Mouse (Mus musculus): Measurements from ENCODE around the gene Prdx6b.

DNA sequence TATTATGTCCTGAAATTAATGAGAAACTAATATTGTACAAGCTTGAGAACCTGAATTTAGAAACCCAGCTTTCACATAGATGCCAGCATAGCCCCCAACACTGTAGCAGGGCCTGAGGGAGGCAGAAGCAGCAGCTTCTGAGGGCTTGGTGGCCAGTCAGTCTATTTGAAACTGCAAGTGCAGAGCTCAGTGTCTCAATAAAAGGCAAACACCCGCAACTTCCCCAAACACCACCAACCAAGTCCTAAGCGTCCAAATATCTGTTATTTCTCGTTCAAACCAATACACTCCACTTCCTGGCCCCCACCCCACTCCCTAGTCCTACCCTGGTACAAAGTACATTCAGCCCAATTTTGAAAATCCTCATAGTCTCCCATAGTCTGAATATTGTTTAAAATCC is 6.1 kb downstream of the Prdx6b start:
- TF ChIP-seq CTCF (IDR thresholded peaks at IDR 0.05) = no peak
- no peak for TF ChIP-seq EP300 (IDR thresholded peaks at IDR 0.05)

All from lung, postnatal 0 days (tissue).